Mouse (Mus musculus) heart, adult 8-10 months (tissue): ENCODE results near the gene Pakap. TPM values are rescaled to one million over a fixed set of nuclear protein-coding genes. Genes with fewer than 3 reads are reported as not detected.

ENCODE experiments used
- DNase-seq: peaks from one replicate; pipeline ENCODE4 v3.0.0; 2022; ENCODE audit warnings: low spot score
- total RNA-seq, 4 experiments: library from RNA; stranded (reverse); gene quantifications; 2 replicates each; pipeline ENCODE4 v1.2.4; 2022

Gene Pakap
- total RNA-seq, 4 experiments from 2014 or later: 29.2 to 44.2 (median 39.5) TPM

GRCm38 (mm10) chr4:57625306-57625705 lies 57.3 kb downstream of the Pakap start:
- no peak for DNase-seq

GRCm38 (mm10) chr4:57625756-57626155 lies 57.8 kb downstream of the Pakap start:
- DNase-seq: no peak

GRCm38 (mm10) chr4:57626921-57627320 lies 58.9 kb downstream of the Pakap start:
- no peak for DNase-seq

- DNase-seq: no peak
Observed at GRCm38 (mm10) chr4:57632386-57632785, 64.4 kb downstream of the Pakap start.

GRCm38 (mm10) chr4:57633052-57633451 lies 65.1 kb downstream of the Pakap start:
- DNase-seq: no peak

- no peak for DNase-seq
Observed at GRCm38 (mm10) chr4:57634956-57635355, 67.0 kb downstream of the Pakap start.

- no peak for DNase-seq
Observed at GRCm38 (mm10) chr4:57636782-57637482, 69.0 kb downstream of the Pakap start.

- DNase-seq: no peak
Observed at GRCm38 (mm10) chr4:57637636-57638386, 69.8 kb downstream of the Pakap start.

- DNase-seq: no peak
Observed at GRCm38 (mm10) chr4:57638941-57639340, 71.0 kb downstream of the Pakap start.

- DNase-seq: no peak
Observed at GRCm38 (mm10) chr4:57640222-57640621, 72.2 kb downstream of the Pakap start.

- DNase-seq: no peak
Observed at GRCm38 (mm10) chr4:57640971-57641370, 73.0 kb downstream of the Pakap start.

GRCm38 (mm10) chr4:57650994-57651393 lies 83.0 kb downstream of the Pakap start:
- no peak for DNase-seq

GRCm38 (mm10) chr4:57651547-57651946 lies 83.6 kb downstream of the Pakap start:
- no peak for DNase-seq

GRCm38 (mm10) chr4:57652185-57652904 lies 84.4 kb downstream of the Pakap start:
- DNase-seq: no peak

- no peak for DNase-seq
Observed at GRCm38 (mm10) chr4:57655966-57656365, 88.0 kb downstream of the Pakap start.

- DNase-seq: no peak
Observed at GRCm38 (mm10) chr4:57656388-57656787, 88.4 kb downstream of the Pakap start.

- DNase-seq: no peak
Observed at GRCm38 (mm10) chr4:57656861-57657260, 88.9 kb downstream of the Pakap start.

GRCm38 (mm10) chr4:57660470-57660869 lies 92.5 kb downstream of the Pakap start:
- no peak for DNase-seq

- DNase-seq: no peak
Observed at GRCm38 (mm10) chr4:57666101-57666500, 98.1 kb downstream of the Pakap start.

- DNase-seq: peak; percentile 81
Observed at GRCm38 (mm10) chr4:57670813-57671469, 103.0 kb downstream of the Pakap start.

GRCm38 (mm10) chr4:57672541-57672940 lies 104.6 kb downstream of the Pakap start:
- no peak for DNase-seq
